Mouse (Mus musculus): ENCODE measurements around the gene Pparg. TPM values are rescaled to one million over a fixed set of nuclear protein-coding genes. Genes with fewer than 3 reads are reported as not detected.

Pparg gene
- polyA plus RNA-seq, 1 experiment from 2014 or later: 0.41 TPM

DNA sequence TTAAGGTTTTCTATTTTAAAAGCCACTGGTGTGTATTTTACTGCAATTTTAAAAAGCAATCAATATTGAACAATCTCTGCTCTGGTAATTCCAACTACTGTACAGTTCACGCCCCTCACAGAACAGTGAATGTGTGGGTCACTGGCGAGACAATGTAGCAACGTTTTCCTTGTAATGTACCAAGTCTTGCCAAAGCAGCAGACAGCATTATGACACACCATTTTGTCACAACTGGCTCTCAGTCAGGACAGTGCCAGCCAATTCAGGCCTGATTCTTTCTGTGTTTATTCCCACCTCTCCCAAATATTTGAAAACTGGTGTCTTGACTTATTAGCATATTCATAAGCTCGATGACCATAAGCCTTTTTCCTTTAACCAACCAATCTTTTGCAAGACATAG is 60.9 kb downstream of the Pparg start:
- H3K4me2 ChIP-seq (replicated peaks): no peak overlapping the region
- no peaks in the 10 kb centered on the region for H3K36me3 ChIP-seq
- 79% methylated on average over 4 of the region's 4 CpGs for WGBS
- H3K27me3 ChIP-seq: no peaks in the 10 kb centered on the region; the same call in 1 of the 2 replicates
- ATAC-seq (ENCODE audit: insufficient number of reproducible peaks, insufficient read depth, low FRiP score, low TSS enrichment): no peak
- H3K4me1 ChIP-seq: no peaks in the 10 kb centered on the region
- H3K4me3 ChIP-seq: no peak overlapping the region
- no peak overlapping the region for H3K9ac ChIP-seq
- no peak overlapping the region for H3K27ac ChIP-seq
- H3K9me3 ChIP-seq: no peaks in the 10 kb centered on the region

DNA sequence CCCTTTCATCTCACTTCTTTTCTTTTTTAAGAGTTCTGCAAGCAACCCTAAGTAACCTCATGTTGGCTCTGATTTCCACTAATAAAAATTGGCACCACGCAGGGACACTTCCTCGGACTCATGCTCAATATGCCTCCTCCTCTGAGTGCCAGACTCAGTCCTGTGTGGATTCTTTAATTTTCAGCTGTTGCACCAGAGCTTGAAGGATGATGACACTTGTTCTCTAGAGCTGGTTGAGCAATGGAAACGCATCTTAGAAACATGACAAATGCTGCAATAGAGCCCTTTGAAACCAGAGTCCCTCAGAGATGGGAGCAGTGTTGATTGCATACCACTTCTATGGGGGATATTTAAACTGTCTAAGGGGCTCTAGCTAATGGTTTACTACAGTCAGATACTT is 63.7 kb downstream of the Pparg start:
- H3K4me2 ChIP-seq (replicated peaks): no peak overlapping the region
- no peaks in the 10 kb centered on the region; the same call in 1 of the 2 replicates for H3K27me3 ChIP-seq
- no peak for ATAC-seq (ENCODE audit: insufficient number of reproducible peaks, insufficient read depth, low FRiP score, low TSS enrichment)
- no peaks in the 10 kb centered on the region for H3K4me1 ChIP-seq
- 87% methylated on average over 3 of the region's 3 CpGs for WGBS
- no peak overlapping the region for H3K27ac ChIP-seq
- H3K9me3 ChIP-seq: no peaks in the 10 kb centered on the region
- no peak overlapping the region for H3K4me3 ChIP-seq
- no peaks in the 10 kb centered on the region for H3K36me3 ChIP-seq
- H3K9ac ChIP-seq: no peak overlapping the region

DNA sequence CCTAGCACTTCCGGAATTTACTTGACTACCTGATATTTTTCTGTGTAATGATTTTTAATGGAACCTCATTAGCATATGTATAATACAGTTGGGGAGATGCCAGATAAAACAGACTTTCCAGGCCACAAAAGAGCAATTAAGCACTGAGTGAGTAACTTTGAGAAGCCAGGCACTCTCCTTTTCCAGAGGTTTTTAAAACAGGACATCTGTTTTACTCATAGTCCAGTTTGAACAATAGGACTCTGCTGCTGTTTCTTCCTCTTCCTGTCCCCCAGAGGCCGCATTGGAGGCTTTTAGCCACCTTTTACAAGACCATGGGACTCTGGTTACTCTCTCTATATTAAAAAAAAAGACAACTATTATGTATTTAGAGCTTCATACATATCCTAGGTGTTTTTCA is 72.0 kb downstream of the Pparg start:
- no peak for ATAC-seq (ENCODE audit: insufficient number of reproducible peaks, insufficient read depth, low FRiP score, low TSS enrichment)
- WGBS: 71% methylated on average over 2 of the region's 2 CpGs

GRCm38 (mm10) chr6:115434054-115434453 is 73.3 kb downstream of the Pparg start:
- ATAC-seq (ENCODE audit: insufficient number of reproducible peaks, insufficient read depth, low FRiP score, low TSS enrichment): no peak
- WGBS: 80% methylated on average over 1 of the region's 1 CpGs

More for the DNA sequence above, 72.0 kb downstream of the Pparg start:
- H3K27me3 ChIP-seq: no peaks in the 10 kb centered on the region
- no peak overlapping the region for H3K9ac ChIP-seq
- H3K4me2 ChIP-seq (replicated peaks): no peak overlapping the region
- no peak overlapping the region for H3K27ac ChIP-seq
- no peaks in the 10 kb centered on the region for H3K36me3 ChIP-seq
- H3K4me3 ChIP-seq: no peak overlapping the region
- H3K9me3 ChIP-seq: no peaks in the 10 kb centered on the region
- no peaks in the 10 kb centered on the region for H3K4me1 ChIP-seq

GRCm38 (mm10) chr6:115434816-115435215 is 74.1 kb downstream of the Pparg start:
- H3K4me1 ChIP-seq: no peaks in the 10 kb centered on the region
- no peaks in the 10 kb centered on the region for H3K9me3 ChIP-seq
- no peak overlapping the region for H3K9ac ChIP-seq
- no peaks in the 10 kb centered on the region for H3K27me3 ChIP-seq
- H3K36me3 ChIP-seq: no peaks in the 10 kb centered on the region
- ATAC-seq (ENCODE audit: insufficient number of reproducible peaks, insufficient read depth, low FRiP score, low TSS enrichment): no peak
- H3K4me2 ChIP-seq (replicated peaks): no peak overlapping the region
- 62% methylated on average over 2 of the region's 2 CpGs for WGBS
- no peak overlapping the region for H3K4me3 ChIP-seq
- no peak overlapping the region for H3K27ac ChIP-seq

More at GRCm38 (mm10) chr6:115434054-115434453, 73.3 kb downstream of the Pparg start:
- Histone ChIP-seq H3K4me1 (no peaks in the 10 kb centered on the region), H3K27ac (no peak overlapping the region), H3K27me3 (no peaks in the 10 kb centered on the region), H3K4me2 (replicated peaks) (no peak overlapping the region), H3K36me3 (no peaks in the 10 kb centered on the region), H3K4me3 (no peak overlapping the region), H3K9me3 (no peaks in the 10 kb centered on the region), H3K9ac (no peak overlapping the region)

- Histone ChIP-seq H3K9me3 (no peaks in the 10 kb centered on the region), H3K4me1 (no peaks in the 10 kb centered on the region), H3K27me3 (no peaks in the 10 kb centered on the region), H3K4me2 (replicated peaks) (no peak overlapping the region), H3K27ac (no peak overlapping the region), H3K4me3 (no peak overlapping the region), H3K36me3 (no peaks in the 10 kb centered on the region), H3K9ac (no peak overlapping the region)
- WGBS: 64% methylated on average over 5 of the region's 5 CpGs
- ATAC-seq (ENCODE audit: insufficient number of reproducible peaks, insufficient read depth, low FRiP score, low TSS enrichment): no peak
These were observed 79.7 kb downstream of the Pparg start for GRCm38 (mm10) chr6:115440231-115441006.

DNA sequence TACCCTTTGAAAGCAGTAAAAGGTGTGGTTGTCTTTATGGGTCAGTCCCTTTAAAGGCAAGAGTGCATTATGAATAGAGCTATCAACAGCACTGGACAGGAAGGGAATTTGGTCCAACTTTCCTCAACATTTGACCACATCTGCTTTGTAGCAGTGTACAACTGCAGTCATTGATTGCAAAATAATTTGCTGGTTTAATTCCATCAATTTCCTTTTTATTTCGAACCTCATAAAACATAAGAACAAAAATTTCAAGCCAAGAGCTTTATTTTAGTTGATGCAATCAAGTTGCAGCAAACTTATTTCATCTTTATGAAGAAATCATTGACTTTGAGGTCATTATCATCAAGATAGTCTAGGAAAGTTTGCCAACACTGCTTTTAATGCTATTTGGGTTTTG is 91.8 kb downstream of the Pparg start:
- Histone ChIP-seq H3K4me3 (no peak overlapping the region), H3K9ac (no peak overlapping the region), H3K27ac (no peak overlapping the region), H3K4me1 (no peaks in the 10 kb centered on the region), H3K9me3 (no peaks in the 10 kb centered on the region), H3K36me3 (no peaks in the 10 kb centered on the region), H3K4me2 (replicated peaks) (no peak overlapping the region), H3K27me3 (no peaks in the 10 kb centered on the region)
- 72% methylated on average over 1 of the region's 1 CpGs for WGBS
- no peak for ATAC-seq (ENCODE audit: insufficient number of reproducible peaks, insufficient read depth, low FRiP score, low TSS enrichment)

- Histone ChIP-seq H3K9me3 (no peaks in the 10 kb centered on the region), H3K27me3 (no peaks in the 10 kb centered on the region), H3K4me1 (no peaks in the 10 kb centered on the region), H3K36me3 (no peaks in the 10 kb centered on the region), H3K9ac (no peak overlapping the region), H3K4me2 (replicated peaks) (no peak overlapping the region), H3K4me3 (no peak overlapping the region), H3K27ac (no peak overlapping the region)
- 86% methylated on average over 16 of the region's 16 CpGs for WGBS
- ATAC-seq (ENCODE audit: insufficient number of reproducible peaks, insufficient read depth, low FRiP score, low TSS enrichment): no peak
These were observed 102.1 kb downstream of the Pparg start for GRCm38 (mm10) chr6:115462743-115463337.

DNA sequence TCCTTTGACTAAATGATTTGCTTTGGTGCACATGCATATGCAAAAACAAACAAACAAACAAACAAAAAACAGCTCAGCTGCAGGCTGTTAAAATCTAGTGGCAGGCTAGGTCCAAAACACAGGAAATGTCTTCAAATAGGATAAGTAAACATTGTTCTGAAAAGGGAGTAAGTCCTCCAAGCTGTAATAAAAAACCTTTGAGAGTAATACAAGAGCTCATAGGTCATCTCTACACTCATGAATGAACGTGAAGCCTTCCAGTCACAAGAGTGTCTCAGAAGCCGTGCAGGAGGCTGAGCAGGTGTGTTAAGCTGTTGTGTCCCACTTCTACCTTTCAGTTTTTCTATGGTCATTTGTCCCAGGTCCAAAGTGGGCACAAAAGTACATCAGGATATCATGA is 102.6 kb downstream of the Pparg start:
- Histone ChIP-seq H3K4me1 (no peaks in the 10 kb centered on the region), H3K27me3 (no peaks in the 10 kb centered on the region), H3K9me3 (no peaks in the 10 kb centered on the region), H3K27ac (no peak overlapping the region), H3K4me3 (no peak overlapping the region), H3K9ac (no peak overlapping the region), H3K36me3 (no peaks in the 10 kb centered on the region), H3K4me2 (replicated peaks) (no peak overlapping the region)
- no peak for ATAC-seq (ENCODE audit: insufficient number of reproducible peaks, insufficient read depth, low FRiP score, low TSS enrichment)
- WGBS: 82% methylated on average over 2 of the region's 2 CpGs

- Histone ChIP-seq H3K27ac (no peak overlapping the region), H3K4me2 (replicated peaks) (no peak overlapping the region), H3K4me3 (no peak overlapping the region), H3K9me3 (no peaks in the 10 kb centered on the region), H3K27me3 (no peaks in the 10 kb centered on the region), H3K36me3 (no peaks in the 10 kb centered on the region), H3K9ac (no peak overlapping the region), H3K4me1 (no peaks in the 10 kb centered on the region)
- ATAC-seq (ENCODE audit: insufficient number of reproducible peaks, insufficient read depth, low FRiP score, low TSS enrichment): no peak
- 39% methylated on average over 3 of the region's 3 CpGs for WGBS
These were observed 103.9 kb downstream of the Pparg start for GRCm38 (mm10) chr6:115464661-115465060.

- H3K9ac ChIP-seq: no peak overlapping the region
- H3K4me3 ChIP-seq: no peak overlapping the region
- no peak overlapping the region for H3K27ac ChIP-seq
- no peaks in the 10 kb centered on the region for H3K27me3 ChIP-seq
- no peaks in the 10 kb centered on the region for H3K4me1 ChIP-seq
- whole genome bisulfite sequencing: 74% methylated on average over 2 of the region's 2 CpGs
- H3K4me2 ChIP-seq (replicated peaks): no peak overlapping the region
- H3K9me3 ChIP-seq: no peaks in the 10 kb centered on the region
- no peak for ATAC-seq (ENCODE audit: insufficient number of reproducible peaks, insufficient read depth, low FRiP score, low TSS enrichment)
- H3K36me3 ChIP-seq: no peaks in the 10 kb centered on the region
These were observed 104.7 kb downstream of the Pparg start for GRCm38 (mm10) chr6:115465463-115465862.

GRCm38 (mm10) chr6:115465876-115466275 is 105.1 kb downstream of the Pparg start:
- Histone ChIP-seq H3K4me1 (no peaks in the 10 kb centered on the region), H3K4me3 (no peak overlapping the region), H3K9me3 (no peaks in the 10 kb centered on the region), H3K4me2 (replicated peaks) (no peak overlapping the region), H3K36me3 (no peaks in the 10 kb centered on the region), H3K9ac (no peak overlapping the region), H3K27ac (no peak overlapping the region), H3K27me3 (no peaks in the 10 kb centered on the region)
- 39% methylated on average over 4 of the region's 4 CpGs for WGBS
- ATAC-seq (ENCODE audit: insufficient number of reproducible peaks, insufficient read depth, low FRiP score, low TSS enrichment): no peak
